Mouse (Mus musculus) lung, adult 2 months (tissue): ENCODE data around the gene Hist1h3g.

Source experiments
- CTCF ChIP-seq: fragments of 200-500 bp; IDR thresholded peaks from 2 replicates; pipeline ENCODE4 v1.5.1; 2011; ENCODE audit warnings: mild to moderate bottlenecking, low read length, control low read depth; ENCODE audit not compliant: insufficient read depth
- POLR2A ChIP-seq: fragments of 200-500 bp; IDR thresholded peaks from 2 replicates; pipeline ENCODE4 v1.6.1; 2011; ENCODE audit warnings: low read depth, mild to moderate bottlenecking, control low read depth, low read length, borderline replicate concordance; ENCODE audit errors: extremely low read depth

GRCm38 (mm10) chr13:23576906-23577639 is 41.9 kb downstream of the Hist1h3g start:
- no peak for TF ChIP-seq CTCF
- no peak for TF ChIP-seq POLR2A
